Mouse (Mus musculus): ENCODE measurements around the gene Rab37. TPM values are rescaled to one million over a fixed set of nuclear protein-coding genes. Genes with fewer than 3 reads are reported as not detected.

Gene Rab37
- polyA plus RNA-seq, 1 experiment from 2014 or later, result 2.3 TPM

DNA sequence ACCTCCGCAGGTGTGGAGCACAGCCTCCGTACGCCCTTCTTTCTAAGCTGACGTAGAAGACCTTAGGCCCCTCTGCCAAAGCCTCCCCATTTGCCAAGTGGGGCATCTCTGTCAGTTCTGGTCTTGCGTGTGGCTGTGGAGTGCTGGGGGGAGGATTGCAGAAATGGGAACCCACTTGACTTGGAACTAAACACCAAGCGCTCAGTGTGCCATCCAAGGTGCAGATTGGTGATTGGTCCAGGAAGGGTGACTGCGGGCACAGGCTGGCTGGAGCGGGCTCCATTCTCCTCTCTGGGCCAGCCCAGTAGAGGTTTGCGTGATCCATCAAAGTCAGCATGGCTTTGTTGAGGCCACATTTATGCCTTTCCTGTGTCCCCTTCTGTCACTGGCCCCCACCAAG, 111.5 kb downstream of the Rab37 start:
- no peak overlapping the region for H3K9ac ChIP-seq (ENCODE audit: low read length)
- 93% methylated on average over 9 of the region's 9 CpGs for whole genome bisulfite sequencing

DNA sequence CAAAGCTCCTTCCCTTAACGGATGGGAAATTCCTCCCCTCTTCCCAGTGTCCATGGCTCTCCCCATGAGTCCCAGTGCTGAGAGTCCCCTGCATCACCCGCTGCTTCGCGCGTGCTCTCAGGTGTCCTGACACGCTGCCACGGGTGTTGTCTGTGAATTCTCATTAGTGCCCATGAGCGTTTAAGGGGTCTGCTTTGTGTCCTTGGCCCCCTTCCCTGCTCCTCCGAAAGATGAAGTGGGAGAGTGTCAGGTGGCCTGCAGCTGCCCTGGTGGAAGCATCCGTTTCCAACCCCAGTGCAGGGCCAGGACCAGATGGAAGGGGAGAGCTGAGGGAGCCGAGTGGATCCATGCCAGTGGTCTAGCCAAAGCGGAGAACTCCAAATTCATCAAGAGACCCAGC, 116.9 kb downstream of the Rab37 start:
- H3K27ac ChIP-seq (ENCODE audit: low read length), result no peak overlapping the region
- 0 out of 2 replicates have a peak, but pooled peaks cover 3% of the 10 kb centered on the region for H3K36me3 ChIP-seq (ENCODE audit: control insufficient read depth, insufficient read depth, low read length)
- H3K4me2 ChIP-seq (ENCODE audit: low read depth, low read length), result no peak overlapping the region
- no peaks in the 10 kb centered on the region for H3K27me3 ChIP-seq (ENCODE audit: control insufficient read depth, insufficient read depth, low read length)
- no peaks in the 10 kb centered on the region for H3K4me1 ChIP-seq (ENCODE audit: control insufficient read depth, insufficient read depth, low read length)
- no peak overlapping the region for H3K4me3 ChIP-seq (replicated peaks; ENCODE audit: low read length)
- WGBS, result 75% methylated on average over 12 of the region's 12 CpGs
- ATAC-seq (ENCODE audit: insufficient read depth, low FRiP score), result no peak
- no peak overlapping the region for H3K9ac ChIP-seq (ENCODE audit: low read length)
- no peaks in the 10 kb centered on the region for H3K9me3 ChIP-seq (replicated peaks; ENCODE audit: control insufficient read depth, low read length)

More for the DNA sequence above, 111.5 kb downstream of the Rab37 start:
- no peaks in the 10 kb centered on the region for H3K27me3 ChIP-seq (ENCODE audit: control insufficient read depth, insufficient read depth, low read length)
- no peaks in the 10 kb centered on the region for H3K4me1 ChIP-seq (ENCODE audit: control insufficient read depth, insufficient read depth, low read length)
- no peak for ATAC-seq (ENCODE audit: insufficient read depth, low FRiP score)
- H3K4me2 ChIP-seq (ENCODE audit: low read depth, low read length), result no peak overlapping the region
- H3K9me3 ChIP-seq (replicated peaks; ENCODE audit: control insufficient read depth, low read length), result no peaks in the 10 kb centered on the region
- no peak overlapping the region for H3K4me3 ChIP-seq (replicated peaks; ENCODE audit: low read length)
- H3K27ac ChIP-seq (ENCODE audit: low read length), result no peak overlapping the region
- H3K36me3 ChIP-seq (ENCODE audit: control insufficient read depth, insufficient read depth, low read length), result peaks cover 8% of the 10 kb centered on the region; the same call in 1 of the 2 replicates

DNA sequence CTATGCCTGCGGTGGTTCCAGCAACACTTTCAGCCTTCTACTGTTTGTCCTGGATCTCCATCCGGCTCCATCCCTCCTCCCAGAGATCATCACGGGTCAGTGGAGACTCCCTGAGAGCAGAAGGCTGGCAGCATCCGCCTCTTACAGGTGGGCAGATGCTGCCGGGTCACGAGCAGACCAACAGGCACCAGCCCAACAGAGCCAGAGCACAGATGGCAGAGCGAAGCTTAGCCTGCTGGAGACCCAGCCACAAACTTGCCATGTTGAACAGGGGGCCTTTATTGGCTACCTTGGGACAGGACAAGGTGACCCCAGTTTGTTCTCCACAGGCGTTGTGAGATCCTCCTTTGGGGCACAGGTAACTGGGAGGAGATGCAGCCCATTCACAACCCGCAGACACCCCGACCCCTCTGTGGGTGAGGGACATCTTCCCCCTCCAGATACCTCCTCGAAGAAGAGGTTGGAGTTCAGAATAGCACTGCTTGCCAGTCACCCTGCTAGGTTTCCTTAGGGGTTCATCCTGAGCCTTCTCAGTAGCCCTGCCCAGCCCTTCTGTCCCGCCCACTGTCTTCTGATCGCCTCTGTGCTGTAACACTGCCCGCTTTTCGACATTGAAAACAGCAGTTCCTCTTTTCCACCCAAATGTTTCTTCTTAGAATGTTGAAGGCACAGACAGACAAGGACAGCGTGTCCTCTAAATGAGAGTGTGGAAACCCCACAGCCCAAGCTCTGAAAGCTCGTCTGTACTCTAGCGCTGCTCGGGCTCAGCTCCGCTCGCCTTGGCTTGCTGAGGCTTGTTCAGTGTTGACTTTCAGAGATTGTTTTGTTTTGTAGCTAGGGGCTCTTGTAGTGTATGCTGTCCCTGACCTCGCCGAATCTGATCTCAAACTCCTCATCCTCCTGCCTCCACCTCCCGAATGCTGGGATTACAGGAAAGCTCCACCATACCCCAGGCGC, 117.8 kb downstream of the Rab37 start:
- Histone ChIP-seq H3K36me3 (ENCODE audit: control insufficient read depth, insufficient read depth, low read length) (0 out of 2 replicates have a peak, but pooled peaks cover 3% of the 10 kb centered on the region), H3K27ac (ENCODE audit: low read length) (no peak overlapping the region), H3K4me1 (ENCODE audit: control insufficient read depth, insufficient read depth, low read length) (no peaks in the 10 kb centered on the region), H3K4me3 (replicated peaks; ENCODE audit: low read length) (no peak overlapping the region), H3K9ac (ENCODE audit: low read length) (no peak overlapping the region), H3K9me3 (replicated peaks; ENCODE audit: control insufficient read depth, low read length) (no peaks in the 10 kb centered on the region), H3K4me2 (ENCODE audit: low read depth, low read length) (no peak overlapping the region), H3K27me3 (ENCODE audit: control insufficient read depth, insufficient read depth, low read length) (no peaks in the 10 kb centered on the region)
- no peak for ATAC-seq (ENCODE audit: insufficient read depth, low FRiP score)
- 73% methylated on average over 25 of the region's 25 CpGs for WGBS

DNA sequence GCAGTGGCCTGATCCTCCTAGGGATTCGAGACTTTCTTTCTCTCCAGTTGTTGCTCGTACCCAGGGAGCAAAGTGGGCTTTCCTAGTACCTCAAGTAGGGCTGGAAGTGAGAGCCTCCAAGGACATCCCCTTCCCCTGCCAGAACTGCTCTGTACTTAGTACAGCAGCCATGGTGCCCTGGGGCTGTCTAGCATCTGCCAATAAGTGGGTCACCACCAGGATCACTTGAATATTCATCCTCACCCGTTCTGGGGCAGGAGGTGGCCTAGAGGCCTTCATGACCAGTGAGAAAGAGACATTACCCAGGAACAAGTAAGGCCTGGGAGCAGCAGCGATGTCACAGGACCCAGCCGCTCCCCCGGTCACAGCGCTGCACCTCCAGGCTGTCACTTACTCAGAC, 118.7 kb downstream of the Rab37 start:
- 0 out of 2 replicates have a peak, but pooled peaks cover 3% of the 10 kb centered on the region for H3K36me3 ChIP-seq (ENCODE audit: control insufficient read depth, insufficient read depth, low read length)
- H3K4me2 ChIP-seq (ENCODE audit: low read depth, low read length), result no peak overlapping the region
- H3K27ac ChIP-seq (ENCODE audit: low read length), result no peak overlapping the region
- H3K4me3 ChIP-seq (replicated peaks; ENCODE audit: low read length), result no peak overlapping the region
- H3K27me3 ChIP-seq (ENCODE audit: control insufficient read depth, insufficient read depth, low read length), result no peaks in the 10 kb centered on the region
- H3K9me3 ChIP-seq (replicated peaks; ENCODE audit: control insufficient read depth, low read length), result no peaks in the 10 kb centered on the region
- no peak overlapping the region for H3K9ac ChIP-seq (ENCODE audit: low read length)
- no peaks in the 10 kb centered on the region for H3K4me1 ChIP-seq (ENCODE audit: control insufficient read depth, insufficient read depth, low read length)
- no peak for ATAC-seq (ENCODE audit: insufficient read depth, low FRiP score)
- 80% methylated on average over 7 of the region's 7 CpGs for WGBS

Other genes with a start within 250 kb of the Rab37 start
- gene Gprc5c, start 240.3 kb upstream of the Rab37 start, polyA plus RNA-seq (2015; fragmentation: Nextera tagmentation; extraction: Ambion mirVana), result 23.0 and 23.7 TPM in 2 replicates
- 2.3 and 2.5 TPM in 2 replicates for gene Cd300a, start 201.4 kb upstream of the Rab37 start, polyA plus RNA-seq (2015; fragmentation: Nextera tagmentation; extraction: Ambion mirVana)
- gene Cd300lb, start 157.0 kb upstream of the Rab37 start, polyA plus RNA-seq (2015; fragmentation: Nextera tagmentation; extraction: Ambion mirVana), result 0.74 and 1.2 TPM in 2 replicates
- gene Cd300c, start 122.3 kb upstream of the Rab37 start, polyA plus RNA-seq (2015; fragmentation: Nextera tagmentation; extraction: Ambion mirVana), result not detected in 2 replicates
- 0.46 and 0.67 TPM in 2 replicates for gene Cd300ld, start 101.5 kb upstream of the Rab37 start, polyA plus RNA-seq (2015; fragmentation: Nextera tagmentation; extraction: Ambion mirVana)
- 2.2 and 3.8 TPM in 2 replicates for gene Cd300c2, start 89.6 kb upstream of the Rab37 start, polyA plus RNA-seq (2015; fragmentation: Nextera tagmentation; extraction: Ambion mirVana)
- gene Cd300ld2, start 75.2 kb upstream of the Rab37 start, polyA plus RNA-seq (2015; fragmentation: Nextera tagmentation; extraction: Ambion mirVana), result not detected in 2 replicates
- gene Cd300ld4, start 64.4 kb upstream of the Rab37 start, polyA plus RNA-seq (2015; fragmentation: Nextera tagmentation; extraction: Ambion mirVana), result not detected in 2 replicates
- not detected in 2 replicates for gene Cd300ld5, start 53.7 kb upstream of the Rab37 start, polyA plus RNA-seq (2015; fragmentation: Nextera tagmentation; extraction: Ambion mirVana)
- gene Cd300ld3, start 43.0 kb upstream of the Rab37 start, polyA plus RNA-seq (2015; fragmentation: Nextera tagmentation; extraction: Ambion mirVana), result not detected in 2 replicates
- 0.26 TPM in 1 of 2 replicates, not detected in the other for gene Cd300e, start 29.3 kb upstream of the Rab37 start, polyA plus RNA-seq (2015; fragmentation: Nextera tagmentation; extraction: Ambion mirVana)
- 2.0 and 3.4 TPM in 2 replicates for gene Cd300lf, start 42.6 kb downstream of the Rab37 start, polyA plus RNA-seq (2015; fragmentation: Nextera tagmentation; extraction: Ambion mirVana)
- 136 and 138 TPM in 2 replicates for gene Slc9a3r1, start 71.9 kb downstream of the Rab37 start, polyA plus RNA-seq (2015; fragmentation: Nextera tagmentation; extraction: Ambion mirVana)
- gene Tmem104, start 96.1 kb downstream of the Rab37 start, polyA plus RNA-seq (2015; fragmentation: Nextera tagmentation; extraction: Ambion mirVana), result 8.3 and 9.7 TPM in 2 replicates
- gene Nat9, start 96.4 kb downstream of the Rab37 start, polyA plus RNA-seq (2015; fragmentation: Nextera tagmentation; extraction: Ambion mirVana), result 21.8 and 23.4 TPM in 2 replicates
- not detected in 2 replicates for gene Grin2c, start 175.8 kb downstream of the Rab37 start, polyA plus RNA-seq (2015; fragmentation: Nextera tagmentation; extraction: Ambion mirVana)
- gene Fdxr, start 185.6 kb downstream of the Rab37 start, polyA plus RNA-seq (2015; fragmentation: Nextera tagmentation; extraction: Ambion mirVana), result 15.4 and 15.9 TPM in 2 replicates
- gene Fads6, start 206.2 kb downstream of the Rab37 start, polyA plus RNA-seq (2015; fragmentation: Nextera tagmentation; extraction: Ambion mirVana), result 1.6 and 1.7 TPM in 2 replicates
- 1.9 and 2.5 TPM in 2 replicates for gene Otop2, start 215.7 kb downstream of the Rab37 start, polyA plus RNA-seq (2015; fragmentation: Nextera tagmentation; extraction: Ambion mirVana)
- 0.62 and 0.76 TPM in 2 replicates for gene Ush1g, start 230.6 kb downstream of the Rab37 start, polyA plus RNA-seq (2015; fragmentation: Nextera tagmentation; extraction: Ambion mirVana)
- gene Otop3, start 243.3 kb downstream of the Rab37 start, polyA plus RNA-seq (2015; fragmentation: Nextera tagmentation; extraction: Ambion mirVana), result 4.6 and 8.4 TPM in 2 replicates

Data from stomach, embryonic 16.5 days (tissue).